19 mouse cellular contexts compared by ENCODE assay signal in the genomic region with DNA sequence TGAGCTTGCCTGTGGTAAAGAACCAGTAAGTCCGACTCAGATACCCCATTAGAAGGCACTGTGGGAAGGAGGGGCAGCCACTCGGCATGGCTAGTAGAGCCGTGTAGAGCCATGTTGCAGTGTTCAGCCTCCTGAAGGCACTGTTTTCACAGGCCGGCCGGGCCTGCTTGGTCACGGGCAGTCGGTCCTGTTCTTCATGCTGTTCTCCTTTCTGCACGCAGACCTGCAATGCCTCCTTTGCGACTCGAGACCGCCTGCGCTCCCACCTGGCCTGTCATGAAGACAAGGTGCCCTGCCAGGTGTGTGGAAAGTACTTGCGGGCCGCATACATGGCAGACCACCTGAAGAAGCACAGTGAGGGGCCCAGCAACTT. TPM values are rescaled to one million over a fixed set of nuclear protein-coding genes. Genes with fewer than 3 reads are reported as not detected.
A peak's percentile ranks its signal among the peaks of the same experiment; 100 is the strongest.
DNase-seq lines count a peak whose midpoint lies in the region; ATAC-seq and TF ChIP-seq lines count a peak whose summit lies in the region.
"Had no signal": no experiment of that assay in that cellular context is flagged by ENCODE, and none has a peak within 500 bp of the region (broad histone marks: within the 10 kb centered on the region; RNA-seq: fewer than 3 reads in every experiment).

No protein-coding gene starts in this region.

- peaks cover 93% of the 10 kb centered on the region for H3K36me3 ChIP-seq in liver, embryonic 15.5 days (replicated peaks)
- peaks cover 74% of the 10 kb centered on the region for H3K36me3 ChIP-seq in liver, embryonic 11.5 days (ENCODE audit: control insufficient read depth, insufficient read depth, low read length)
- H3K36me3 ChIP-seq in E14TG2a.4 (ENCODE audit: insufficient read depth, low read length): peaks cover 100% of the 10 kb centered on the region
- peaks cover 73% of the 10 kb centered on the region for H3K36me3 ChIP-seq in liver, postnatal 0 days (replicated peaks; ENCODE audit: insufficient read depth, low read length)
- peaks cover 27% of the 10 kb centered on the region for H3K36me3 ChIP-seq in midbrain, embryonic 16.5 days (ENCODE audit: control insufficient read depth, insufficient read depth, low read length)

- no peak for TF ChIP-seq CTCF in E14TG2a.4 (conservative IDR thresholded peaks at IDR 0.05; ENCODE audit: low read length)
- no peak for TF ChIP-seq CTCF in liver, postnatal 0 days (IDR thresholded peaks at IDR 0.05; ENCODE audit: low read depth)

- no peak overlapping the region for H3K9ac ChIP-seq in liver, embryonic 15.5 days
- no peak overlapping the region for H3K9ac ChIP-seq in liver, embryonic 11.5 days (ENCODE audit: low read depth, low read length)
- no peak overlapping the region for H3K9ac ChIP-seq in liver, postnatal 0 days (replicated peaks)
- H3K9ac ChIP-seq in midbrain, embryonic 16.5 days (ENCODE audit: low read depth, low read length): no peak overlapping the region
- H3K9ac ChIP-seq: embryonic facial prominence, embryonic 12.5 days; forebrain, embryonic 12.5 days; heart, embryonic 12.5 days; hindbrain, embryonic 15.5 days had no signal

- ATAC-seq in liver, embryonic 15.5 days (ENCODE audit: insufficient read depth): no peak
- no peak for ATAC-seq in liver, embryonic 11.5 days (replicated peaks; ENCODE audit: low FRiP score)
- no peak for ATAC-seq in liver, postnatal 0 days
- no peak for ATAC-seq in midbrain, embryonic 16.5 days
- ATAC-seq: forebrain, embryonic 16.5 days had no signal

- H3K4me1 ChIP-seq in liver, embryonic 15.5 days (replicated peaks): peaks cover 25% of the 10 kb centered on the region
- peaks cover 22% of the 10 kb centered on the region for H3K4me1 ChIP-seq in liver, embryonic 11.5 days (replicated peaks; ENCODE audit: control insufficient read depth, insufficient read depth, low read length)
- H3K4me1 ChIP-seq in E14TG2a.4 (replicated peaks; ENCODE audit: low read depth, low read length): peaks cover 99% of the 10 kb centered on the region
- H3K4me1 ChIP-seq in liver, postnatal 0 days (ENCODE audit: insufficient read depth): peaks cover 6% of the 10 kb centered on the region
- peaks cover 22% of the 10 kb centered on the region for H3K4me1 ChIP-seq in midbrain, embryonic 16.5 days (ENCODE audit: control insufficient read depth, insufficient read depth, low read length)

- H3K4me2 ChIP-seq in liver, embryonic 15.5 days: no peak overlapping the region
- no peak overlapping the region for H3K4me2 ChIP-seq in liver, embryonic 11.5 days
- H3K4me2 ChIP-seq in liver, postnatal 0 days (ENCODE audit: low read depth, low read length): no peak overlapping the region
- H3K4me2 ChIP-seq in midbrain, embryonic 16.5 days (ENCODE audit: low read length): no peak overlapping the region
- H3K4me2 ChIP-seq: embryonic facial prominence, embryonic 12.5 days; forebrain, embryonic 12.5 days; heart, embryonic 12.5 days; hindbrain, embryonic 15.5 days had no signal

- no peak overlapping the region for H3K4me3 ChIP-seq in liver, embryonic 15.5 days (replicated peaks)
- H3K4me3 ChIP-seq in liver, embryonic 11.5 days (ENCODE audit: low read depth, low read length): no peak overlapping the region
- H3K4me3 ChIP-seq in E14TG2a.4 (replicated peaks; ENCODE audit: low read length): 0 out of 2 replicates have a peak overlapping the region, but pooled peaks have one; percentile 10
- H3K4me3 ChIP-seq in liver, postnatal 0 days (ENCODE audit: low read depth, low read length): no peak overlapping the region
- no peak overlapping the region for H3K4me3 ChIP-seq in midbrain, embryonic 16.5 days (ENCODE audit: low read depth, low read length)
- H3K4me3 ChIP-seq: embryonic facial prominence, embryonic 12.5 days; forebrain, embryonic 12.5 days; heart, adult 2 months; heart, embryonic 12.5 days; hindbrain, embryonic 15.5 days had no signal

- no peak for DNase-seq in liver, embryonic 11.5 days (ENCODE audit: low spot score)
- DNase-seq in liver, postnatal 0 days: no peak
- DNase-seq in thymus, postnatal 4 days: peak; percentile 56
- DNase-seq: adrenal gland, adult 2 months; adrenal gland, postnatal 25 days; cerebellum, adult 9-10 months; cerebellum, postnatal 25 days; gastrocnemius, postnatal 14 days; heart, postnatal 36 days had no signal

- no peaks in the 10 kb centered on the region for H3K9me3 ChIP-seq in liver, embryonic 15.5 days (replicated peaks)
- no peaks in the 10 kb centered on the region for H3K9me3 ChIP-seq in liver, embryonic 11.5 days (ENCODE audit: control insufficient read depth, low read length)
- H3K9me3 ChIP-seq in E14TG2a.4 (ENCODE audit: low read length): no peaks in the 10 kb centered on the region
- H3K9me3 ChIP-seq in liver, postnatal 0 days (ENCODE audit: low read length): no peaks in the 10 kb centered on the region
- H3K9me3 ChIP-seq in midbrain, embryonic 16.5 days (replicated peaks; ENCODE audit: control insufficient read depth, low read length, poor library complexity, severe bottlenecking): no peaks in the 10 kb centered on the region
- H3K9me3 ChIP-seq: embryonic facial prominence, embryonic 12.5 days; forebrain, embryonic 12.5 days; heart, embryonic 12.5 days; hindbrain, embryonic 15.5 days had no signal

- no peaks in the 10 kb centered on the region for H3K27me3 ChIP-seq in liver, embryonic 15.5 days
- no peaks in the 10 kb centered on the region for H3K27me3 ChIP-seq in liver, embryonic 11.5 days (replicated peaks; ENCODE audit: control insufficient read depth, insufficient read depth, low read length)
- H3K27me3 ChIP-seq in E14TG2a.4 (ENCODE audit: insufficient read depth, low read length): no peaks in the 10 kb centered on the region
- H3K27me3 ChIP-seq in liver, postnatal 0 days (ENCODE audit: insufficient read depth, low read length): no peaks in the 10 kb centered on the region
- no peaks in the 10 kb centered on the region for H3K27me3 ChIP-seq in midbrain, embryonic 16.5 days (ENCODE audit: control insufficient read depth, insufficient read depth, low read depth, low read length)
- H3K27me3 ChIP-seq: CH12.LX; embryonic facial prominence, embryonic 12.5 days; forebrain, embryonic 12.5 days; heart, embryonic 12.5 days; hindbrain, embryonic 15.5 days had no signal

- no peak for TF ChIP-seq EP300 in liver, postnatal 0 days (IDR thresholded peaks at IDR 0.05; ENCODE audit: low read depth)

- WGBS in liver, embryonic 15.5 days (ENCODE audit: insufficient replicate concordance): 83% methylated on average over 14 of the region's 14 CpGs
- WGBS in liver, embryonic 11.5 days: 93% methylated on average over 14 of the region's 14 CpGs
- 88% methylated on average over 14 of the region's 14 CpGs for WGBS in liver, postnatal 0 days (ENCODE audit: insufficient replicate concordance)
- 91% methylated on average over 14 of the region's 14 CpGs for WGBS in midbrain, embryonic 16.5 days

- H3K27ac ChIP-seq in liver, embryonic 15.5 days (replicated peaks): 0 out of 2 replicates have a peak overlapping the region, but pooled peaks have one; percentile 10
- H3K27ac ChIP-seq in liver, embryonic 11.5 days (ENCODE audit: low read depth, low read length): no peak overlapping the region
- H3K27ac ChIP-seq in liver, postnatal 0 days (ENCODE audit: low read depth): peak overlapping the region; percentile 4; the same call in 1 of the 2 replicates
- no peak overlapping the region for H3K27ac ChIP-seq in midbrain, embryonic 16.5 days (ENCODE audit: low read length)
- H3K27ac ChIP-seq: embryonic facial prominence, embryonic 12.5 days; forebrain, embryonic 12.5 days; heart, adult 2 months; hindbrain, embryonic 15.5 days had no signal

RNA-seq across cellular contexts. Expression of a gene that starts 10.1 kb away (rescaled TPM):
- polyA plus RNA-seq in liver, embryonic 15.5 days (2015; fragmentation: Nextera tagmentation; extraction: Ambion mirVana): 11.5 and 12.6 TPM in 2 replicates
- polyA plus RNA-seq in liver, embryonic 11.5 days (2014; fragmentation: Nextera tagmentation; extraction: Ambion mirVana): 42.8 and 44.2 TPM in 2 replicates
- 8.6 and 8.8 TPM in 2 replicates for polyA plus RNA-seq in liver, postnatal 0 days (2015; fragmentation: Nextera tagmentation; extraction: Ambion mirVana)
- polyA plus RNA-seq in midbrain, embryonic 16.5 days (2015; fragmentation: Nextera tagmentation; extraction: Ambion mirVana): 41.6 and 52.0 TPM in 2 replicates

RNA-seq across cellular contexts. Expression of a gene that starts 31.4 kb away (rescaled TPM):
- 1.3 and 1.4 TPM in 2 replicates for polyA plus RNA-seq in liver, embryonic 15.5 days (2015; fragmentation: Nextera tagmentation; extraction: Ambion mirVana)
- polyA plus RNA-seq in liver, embryonic 11.5 days (2014; fragmentation: Nextera tagmentation; extraction: Ambion mirVana): 3.5 and 3.8 TPM in 2 replicates
- polyA plus RNA-seq in liver, postnatal 0 days (2015; fragmentation: Nextera tagmentation; extraction: Ambion mirVana): 2.4 and 2.5 TPM in 2 replicates
- polyA plus RNA-seq in midbrain, embryonic 16.5 days (2015; fragmentation: Nextera tagmentation; extraction: Ambion mirVana): 22.8 and 29.5 TPM in 2 replicates

RNA-seq across cellular contexts. Expression of a gene that starts 32.6 kb away (rescaled TPM):
- polyA plus RNA-seq in liver, embryonic 15.5 days (2015; fragmentation: Nextera tagmentation; extraction: Ambion mirVana): 108 and 110 TPM in 2 replicates
- 249 and 261 TPM in 2 replicates for polyA plus RNA-seq in liver, embryonic 11.5 days (2014; fragmentation: Nextera tagmentation; extraction: Ambion mirVana)
- 83.1 and 84.7 TPM in 2 replicates for polyA plus RNA-seq in liver, postnatal 0 days (2015; fragmentation: Nextera tagmentation; extraction: Ambion mirVana)
- 212 and 223 TPM in 2 replicates for polyA plus RNA-seq in midbrain, embryonic 16.5 days (2015; fragmentation: Nextera tagmentation; extraction: Ambion mirVana)

Comparison
In these comparisons a context has a peak if more than half of its experiments do, and no peak if none do; other contexts are left out.
1. H3K27ac ChIP-seq: peak in liver, embryonic 15.5 days (single experiment) and liver, postnatal 0 days (single experiment); none in liver, embryonic 11.5 days (single experiment) and midbrain, embryonic 16.5 days (single experiment).